Mouse (Mus musculus): ENCODE measurements around the gene Nhlh2.

Nhlh2 gene

DNA sequence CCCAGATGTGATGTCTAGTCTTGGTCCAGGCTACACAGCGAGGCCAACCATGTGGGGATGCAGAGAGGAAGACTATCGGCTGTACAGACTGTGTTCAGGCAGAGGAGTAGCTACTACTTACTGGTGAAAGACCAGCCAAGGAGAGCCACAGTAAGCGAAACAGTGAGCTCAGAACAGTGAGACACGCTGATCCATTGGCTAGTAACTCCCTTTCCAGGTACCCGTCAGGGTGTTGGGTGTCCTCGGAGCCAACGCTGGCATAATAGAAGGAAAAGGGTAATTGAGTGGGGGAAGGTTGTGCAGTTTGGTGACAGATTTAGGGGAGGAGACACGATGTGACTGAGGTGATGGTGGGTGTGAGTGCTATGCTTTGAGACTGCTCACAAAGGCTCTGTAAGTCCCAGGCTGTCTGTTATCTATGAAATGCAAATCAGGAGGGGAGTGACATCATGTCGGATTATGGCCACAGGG, 15.1 kb downstream of the Nhlh2 start:
- no peak for DNase-seq (ENCODE audit: low read depth, low spot score)

DNA sequence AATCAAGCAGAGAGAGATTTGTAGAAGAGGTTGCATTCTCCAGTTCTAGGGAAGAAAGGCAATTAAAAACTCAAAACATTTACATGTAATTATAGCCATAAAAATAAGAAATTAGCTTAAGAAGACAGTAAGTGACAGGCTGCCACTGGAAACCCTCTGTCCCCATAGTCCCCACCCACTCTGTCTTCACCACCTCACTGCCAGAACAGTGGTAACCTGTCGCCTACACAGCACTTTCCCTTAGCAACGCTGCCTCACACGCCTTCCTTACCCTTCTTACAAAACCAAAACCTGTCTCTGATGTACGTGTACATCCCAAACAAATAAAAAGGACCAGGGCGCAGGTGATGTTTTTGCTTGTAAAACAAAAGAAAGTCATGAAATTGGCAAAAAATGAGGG, 15.8 kb downstream of the Nhlh2 start:
- DNase-seq (ENCODE audit: low read depth, low spot score) = no peak

GRCm38 (mm10) chr3:102027880-102028279, 18.0 kb downstream of the Nhlh2 start:
- DNase-seq (ENCODE audit: low read depth, low spot score) = no peak

DNA sequence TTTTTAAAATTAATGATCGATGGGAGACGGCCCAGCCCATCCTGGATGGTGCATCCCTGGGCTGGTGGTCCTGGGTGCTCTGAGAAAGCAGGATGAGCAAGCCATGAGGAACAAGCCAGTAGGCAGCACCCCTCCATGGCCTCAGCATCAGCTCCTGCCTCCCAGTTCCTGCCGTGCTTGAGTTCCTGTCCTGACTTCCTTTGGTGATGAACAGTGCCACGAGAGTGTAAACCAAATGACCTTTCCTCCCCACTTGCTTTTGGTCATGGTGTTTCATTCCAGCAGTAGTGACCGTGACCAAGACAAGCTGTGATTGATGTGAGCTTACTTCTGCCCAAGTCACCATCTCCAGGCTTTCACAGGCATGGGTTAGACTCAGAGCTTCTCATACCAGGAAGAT, 27.9 kb downstream of the Nhlh2 start:
- no peak for DNase-seq (ENCODE audit: low read depth, low spot score)

DNA sequence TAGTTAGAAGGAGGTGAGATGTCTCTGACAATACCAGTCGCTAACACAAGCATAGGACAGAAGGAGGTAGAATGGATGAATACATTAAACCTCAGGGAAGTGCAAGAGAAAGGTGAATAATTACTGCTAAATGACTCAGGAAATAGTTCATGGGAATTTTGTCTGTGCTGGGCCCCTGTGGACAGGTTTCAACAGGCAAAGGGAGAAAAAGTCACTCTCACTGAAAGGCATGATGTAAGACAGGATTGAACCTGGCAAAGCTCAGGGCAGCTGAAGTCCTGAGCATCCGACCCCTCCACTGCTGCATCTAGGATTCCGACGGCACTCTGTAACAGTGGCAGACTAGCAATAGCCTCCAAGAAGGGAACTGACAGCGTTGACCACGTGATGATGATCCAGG, 28.7 kb downstream of the Nhlh2 start:
- no peak for DNase-seq (ENCODE audit: low read depth, low spot score)

- no peak for DNase-seq (ENCODE audit: low read depth, low spot score)
Observed at GRCm38 (mm10) chr3:102041632-102042031, 31.8 kb downstream of the Nhlh2 start.

GRCm38 (mm10) chr3:102045071-102045470, 35.2 kb downstream of the Nhlh2 start:
- DNase-seq (ENCODE audit: low read depth, low spot score) = no peak

DNA sequence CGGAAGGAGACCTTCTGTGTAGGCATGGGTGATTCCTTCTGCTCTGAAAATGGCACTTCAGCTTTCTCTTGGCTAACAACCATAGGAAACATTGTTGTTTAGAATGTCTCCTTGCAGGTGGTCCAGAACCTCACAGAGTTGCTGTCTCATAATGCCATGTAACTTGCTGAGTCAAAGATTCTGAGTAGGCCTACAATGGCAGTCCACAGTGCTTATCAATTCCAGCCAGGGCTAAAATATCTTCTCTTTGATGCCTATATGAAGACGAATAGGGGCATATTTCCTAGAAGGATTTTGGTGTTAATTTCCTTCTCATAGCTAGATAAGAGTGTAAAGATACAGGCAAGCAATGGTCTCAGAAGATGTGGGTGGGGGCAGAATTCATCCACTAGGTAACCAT, 37.7 kb downstream of the Nhlh2 start:
- no peak for DNase-seq (ENCODE audit: low read depth, low spot score)

DNA sequence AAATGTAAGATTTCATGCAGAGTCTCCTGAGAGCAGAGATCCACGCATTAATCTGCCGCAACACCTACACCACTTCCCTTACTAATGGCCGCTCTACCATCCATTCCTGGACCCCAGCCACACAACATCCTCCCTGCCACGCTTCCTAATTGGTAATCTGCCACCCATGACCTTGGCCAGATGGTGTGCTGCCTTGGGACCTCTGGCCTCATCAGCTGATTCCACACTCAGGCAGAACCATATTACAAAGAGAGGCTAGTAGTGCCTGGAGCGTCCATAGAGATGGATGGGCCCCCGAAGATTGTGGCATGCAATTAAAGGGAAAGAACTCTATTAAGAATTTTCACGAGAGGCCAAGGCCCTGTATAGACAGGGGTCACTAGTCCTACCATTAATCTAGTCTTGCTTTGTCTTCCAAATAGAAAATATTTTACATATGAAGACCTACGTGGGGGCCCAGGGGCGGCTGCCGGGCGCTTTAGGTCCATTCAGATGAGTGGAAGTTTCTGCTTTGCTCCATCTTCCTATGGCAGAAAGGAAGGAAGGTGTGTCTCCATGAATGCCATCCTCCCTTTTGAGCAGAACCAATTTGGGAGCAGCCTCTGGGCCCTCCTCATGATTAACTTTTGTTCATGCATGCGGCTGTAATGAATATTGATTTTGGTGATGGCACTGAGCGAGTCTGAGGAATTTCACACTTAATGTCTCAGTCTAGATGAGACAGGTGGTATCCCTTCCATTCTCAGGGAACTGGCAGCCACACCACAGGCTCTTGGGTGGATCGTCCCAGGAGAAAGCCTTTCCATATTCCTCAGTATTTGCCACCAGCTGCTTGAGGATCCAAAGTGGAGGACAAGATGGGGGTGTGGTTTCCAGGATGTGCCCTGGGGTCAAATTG, 39.6 kb downstream of the Nhlh2 start:
- no peak for DNase-seq (ENCODE audit: low read depth, low spot score)

DNA sequence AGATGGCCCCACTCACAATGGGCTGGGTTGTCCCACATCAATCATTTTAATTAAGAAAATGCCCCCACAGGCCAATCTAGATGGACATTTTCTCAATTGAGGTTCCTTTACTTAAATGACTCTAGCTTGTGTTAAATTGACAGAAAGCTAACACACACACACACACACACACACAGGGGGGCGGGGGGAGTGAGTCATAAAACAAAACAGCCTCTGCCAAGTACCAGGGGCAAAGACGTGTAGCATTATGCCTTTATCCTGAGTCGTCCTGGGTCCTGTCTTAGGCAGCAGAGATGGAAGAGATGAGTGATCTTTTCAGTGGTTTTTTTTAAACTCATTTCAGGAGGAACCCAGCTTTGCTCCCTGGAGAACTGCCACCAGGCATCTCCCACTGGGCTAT, 42.2 kb downstream of the Nhlh2 start:
- DNase-seq (ENCODE audit: low read depth, low spot score) = no peak

GRCm38 (mm10) chr3:102053293-102053692, 43.4 kb downstream of the Nhlh2 start:
- no peak for DNase-seq (ENCODE audit: low read depth, low spot score)

- no peak for DNase-seq (ENCODE audit: low read depth, low spot score)
Observed at GRCm38 (mm10) chr3:102055878-102056277, 46.0 kb downstream of the Nhlh2 start.

- DNase-seq (ENCODE audit: low read depth, low spot score) = no peak
Observed at GRCm38 (mm10) chr3:102060065-102060464, 50.2 kb downstream of the Nhlh2 start.

DNA sequence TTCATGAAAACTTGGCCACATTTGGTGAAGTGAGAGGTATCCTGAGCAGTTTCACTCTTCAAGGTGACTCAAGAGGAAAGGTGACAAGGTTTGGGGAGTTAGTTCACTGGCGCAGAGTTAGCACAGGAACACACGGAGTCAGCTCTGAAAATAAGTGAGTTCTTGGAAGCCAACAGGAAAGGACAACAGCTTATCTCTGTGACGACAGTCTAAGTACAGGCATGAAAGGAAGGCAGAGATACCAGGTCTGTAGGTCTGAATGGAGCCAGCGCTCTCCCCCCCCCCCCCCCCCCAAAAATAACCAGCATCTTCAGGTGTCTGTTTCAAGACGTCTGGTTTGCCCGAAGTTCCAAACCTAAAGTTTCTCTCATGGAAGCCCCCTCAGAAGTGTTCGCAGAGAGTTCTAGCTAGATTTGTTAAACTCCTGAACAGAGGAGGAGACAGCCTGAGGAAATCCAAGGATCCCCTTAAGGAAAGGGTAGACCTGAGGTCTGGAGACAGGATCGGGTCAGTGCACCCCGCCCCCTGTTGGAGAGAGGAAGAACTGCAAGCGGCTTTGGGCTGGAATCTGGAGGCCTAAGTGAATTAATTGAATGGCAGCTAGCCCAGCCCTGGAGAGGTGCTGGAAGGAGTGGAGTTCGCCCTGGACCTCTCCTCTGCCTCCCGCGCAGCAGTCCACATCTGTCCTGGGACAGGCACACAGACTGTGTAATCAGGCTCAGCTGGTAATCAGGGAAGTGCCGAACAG, 52.2 kb downstream of the Nhlh2 start:
- DNase-seq (ENCODE audit: low read depth, low spot score) = no peak

- DNase-seq (ENCODE audit: low read depth, low spot score) = no peak
Observed at GRCm38 (mm10) chr3:102062671-102063010, 52.8 kb downstream of the Nhlh2 start.

- DNase-seq (ENCODE audit: low read depth, low spot score) = no peak
Observed at GRCm38 (mm10) chr3:102063273-102064120, 53.6 kb downstream of the Nhlh2 start.

DNA sequence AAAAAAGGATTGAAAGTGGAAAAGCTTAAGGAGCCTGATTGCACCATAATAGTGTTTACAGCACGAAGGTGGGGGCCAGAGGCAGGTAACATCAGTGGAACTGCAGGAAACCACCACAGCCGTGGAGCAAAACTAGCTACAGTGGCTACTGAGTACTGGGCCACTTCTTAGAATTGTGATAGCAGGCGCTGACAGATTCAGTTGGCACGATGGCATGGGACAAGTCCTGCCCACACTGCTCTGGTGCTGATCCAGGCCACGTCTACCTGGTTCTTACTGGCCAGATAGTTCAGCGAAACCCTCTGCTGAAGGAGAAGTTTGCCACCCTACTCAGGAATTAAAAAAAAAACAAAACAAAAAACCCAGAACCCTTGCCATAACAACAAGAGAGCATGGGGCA, 54.7 kb downstream of the Nhlh2 start:
- no peak for DNase-seq (ENCODE audit: low read depth, low spot score)
